Mouse (Mus musculus) olfactory bulb, adult 2 months (tissue): ENCODE data around the gene Olfr926. TPM values are rescaled to one million over a fixed set of nuclear protein-coding genes. Genes with fewer than 3 reads are reported as not detected.
"Not testable (repeated sequence)": the region's sequence is repeated elsewhere in the genome, so short reads cannot be mapped to it uniquely, and the experiment has no call there.

ENCODE experiments used
- H3K27ac ChIP-seq: fragments of 200-500 bp; 2 replicates; pipeline ENCODE4 v1.5.1; 2012; ENCODE audit warnings: low read depth, low read length; ENCODE audit not compliant: insufficient read depth
- H3K4me1 ChIP-seq: fragments of 200-500 bp; 2 replicates; pipeline ENCODE4 v1.6.1; 2012; ENCODE audit warnings: low read length; ENCODE audit not compliant: control insufficient read depth, insufficient read depth
- H3K4me3 ChIP-seq: fragments of 200-500 bp; 2 replicates; pipeline ENCODE4 v1.5.1; 2012; ENCODE audit warnings: mild to moderate bottlenecking, low read depth, low read length, moderate library complexity; ENCODE audit not compliant: insufficient read depth
- CTCF ChIP-seq: fragments of 200-500 bp; IDR thresholded peaks from 2 replicates; pipeline ENCODE4 v1.5.1; 2012; ENCODE audit warnings: low read depth, mild to moderate bottlenecking, low read length, moderate library complexity; ENCODE audit not compliant: insufficient read depth
- POLR2A ChIP-seq: fragments of 200-500 bp; IDR thresholded peaks from 2 replicates; pipeline ENCODE4 v1.6.1; 2012; ENCODE audit warnings: mild to moderate bottlenecking, low read depth, low read length, moderate library complexity; ENCODE audit not compliant: insufficient read depth
- WGBS: fragments of 180-500 bp; shearing (Covaris S2); methylation state at CpG from one replicate; pipeline ENCODE4 v1.1.7; 2018; 5-methylcytosine and 5-hydroxymethylcytosine counted together
- polyA plus RNA-seq: library from polyadenylated mRNA; stranded (reverse); fragments of >200 nt; gene quantifications from 2 replicates; pipeline ENCODE4 v1.2.4, GENCODE M21; 2012; ENCODE audit warnings: low replicate concordance; ENCODE audit not compliant: missing spikeins, insufficient read depth, insufficient read length

Olfr926 gene
- polyA plus RNA-seq = not detected in 2 replicates

DNA sequence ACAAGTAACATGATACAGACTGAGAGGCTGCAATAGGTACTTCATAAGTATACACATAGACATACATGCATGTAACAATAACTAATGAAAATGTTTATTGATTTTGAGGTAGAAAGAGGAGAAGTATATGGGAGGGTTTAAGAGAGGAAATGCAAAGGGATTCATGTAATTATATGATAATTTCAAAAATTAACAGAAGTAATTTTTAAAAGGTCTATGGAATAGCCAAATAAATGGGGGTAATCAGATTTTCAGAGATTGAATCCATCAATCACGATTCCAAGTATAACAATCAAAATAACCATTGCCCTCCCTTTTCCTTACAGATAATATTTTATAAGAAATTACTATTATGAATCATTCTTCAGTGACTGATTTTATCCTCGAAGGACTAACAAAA, at the start of gene Olfr926:
TSS of gene Olfr926 (plus strand) at position 301 of the 400 bp plus-strand sequence.
- WGBS = 82% methylated on average over 2 of the region's 2 CpGs
- H3K27ac ChIP-seq = no peak within 1 kb of the TSS
- H3K4me1 ChIP-seq = no peaks in the 10 kb centered on the region
- TF ChIP-seq POLR2A (no peak), CTCF (no peak)
- H3K4me3 ChIP-seq = no peak within 1 kb of the TSS

DNA sequence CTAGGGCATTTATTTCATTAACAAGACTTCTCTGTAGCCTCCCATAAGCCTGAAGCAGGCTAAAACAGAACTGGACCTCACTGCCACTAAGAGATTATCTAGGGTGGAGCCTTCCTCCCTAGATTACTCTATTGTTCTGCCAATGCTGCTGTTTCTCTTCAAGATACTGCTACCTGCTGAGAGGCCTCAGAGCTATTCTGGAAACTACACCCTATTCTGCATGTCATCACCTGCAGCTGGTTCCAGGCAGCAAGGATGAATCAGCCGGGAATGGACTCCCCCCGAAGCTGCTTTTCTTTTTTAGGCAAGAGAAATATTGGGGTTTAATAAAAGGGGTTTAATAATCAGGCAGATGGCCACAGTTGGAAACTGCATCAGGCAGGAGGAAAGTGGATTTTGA, 43.9 kb upstream of the Olfr926 start:
- no peak overlapping the region for H3K4me3 ChIP-seq
- TF ChIP-seq POLR2A (no peak), CTCF (no peak)
- WGBS = 58% methylated on average over 2 of the region's 2 CpGs
- no peaks in the 10 kb centered on the region for H3K4me1 ChIP-seq
- H3K27ac ChIP-seq = no peak overlapping the region

GRCm38 (mm10) chr9:38844149-38844548, 32.8 kb upstream of the Olfr926 start, which contains the start of gene Olfr924:
Olfr924 (plus strand) TSS chr9:38844449.
- Histone ChIP-seq H3K27ac (no peak within 1 kb of the TSS), H3K4me1 (no peaks in the 10 kb centered on the region), H3K4me3 (no peak within 1 kb of the TSS)
- 81% methylated on average over 1 of the region's 1 CpGs for WGBS
- TF ChIP-seq CTCF (no peak), POLR2A (no peak)

GRCm38 (mm10) chr9:38854760-38855159, 22.2 kb upstream of the Olfr926 start, which contains the start of gene Olfr26:
Olfr26 (plus strand) TSS chr9:38855060.
- Histone ChIP-seq H3K4me3 (no peak within 1 kb of the TSS), H3K4me1 (no peaks in the 10 kb centered on the region), H3K27ac (no peak within 1 kb of the TSS)
- no peak for TF ChIP-seq CTCF
- TF ChIP-seq POLR2A = no peak

DNA sequence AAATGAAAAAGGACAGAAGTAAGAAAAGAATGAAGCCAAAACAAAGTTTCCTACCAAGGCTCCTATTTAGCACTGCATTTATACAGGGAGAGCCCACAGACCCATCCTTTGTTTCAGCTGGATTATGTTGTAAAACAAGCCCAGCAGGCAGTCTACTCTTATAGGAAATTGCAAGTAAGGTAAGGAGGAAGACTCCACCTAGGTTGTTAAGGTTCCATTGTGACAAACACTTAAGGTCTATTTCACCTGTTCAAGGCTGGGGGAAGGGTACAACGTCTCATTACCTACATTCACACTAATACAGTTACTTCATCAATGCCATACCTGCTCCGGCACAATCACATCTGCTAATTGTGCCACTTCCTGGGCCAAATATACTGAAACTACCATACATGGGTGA, 2.0 kb upstream of the Olfr926 start:
- not testable (repeated sequence) for H3K4me1 ChIP-seq, H3K4me3 ChIP-seq, H3K27ac ChIP-seq
- WGBS = 58% methylated on average over 2 of the region's 2 CpGs

Other genes starting within 250 kb of the Olfr926 start
- not detected in 2 replicates for gene Olfr916, start 217.3 kb upstream of the Olfr926 start, polyA plus RNA-seq
- gene Olfr917, start 211.3 kb upstream of the Olfr926 start, polyA plus RNA-seq = not detected in 2 replicates
- not detected in 2 replicates for gene Olfr918, start 202.5 kb upstream of the Olfr926 start, polyA plus RNA-seq
- gene Olfr919, start 173.5 kb upstream of the Olfr926 start, polyA plus RNA-seq = not detected in 2 replicates
- not detected in 2 replicates for gene Vwa5a, start 158.9 kb upstream of the Olfr926 start, polyA plus RNA-seq
- not detected in 2 replicates for gene Olfr920, start 124.8 kb upstream of the Olfr926 start, polyA plus RNA-seq
- gene Olfr921, start 104.1 kb upstream of the Olfr926 start, polyA plus RNA-seq = not detected in 2 replicates
- gene Olfr922, start 62.5 kb upstream of the Olfr926 start, polyA plus RNA-seq = not detected in 2 replicates
- gene Olfr923, start 50.6 kb upstream of the Olfr926 start, polyA plus RNA-seq = not detected in 2 replicates
- gene Olfr924, start 32.7 kb upstream of the Olfr926 start, polyA plus RNA-seq = not detected in 2 replicates
- gene Olfr26, start 22.1 kb upstream of the Olfr926 start, polyA plus RNA-seq = not detected in 2 replicates
- gene Olfr930, start 52.7 kb downstream of the Olfr926 start, polyA plus RNA-seq = not detected in 2 replicates
- not detected in 2 replicates for gene Olfr933, start 95.2 kb downstream of the Olfr926 start, polyA plus RNA-seq
- gene Olfr934, start 111.2 kb downstream of the Olfr926 start, polyA plus RNA-seq = not detected in 2 replicates
- gene Olfr935, start 122.6 kb downstream of the Olfr926 start, polyA plus RNA-seq = not detected in 2 replicates
- gene Olfr146, start 146.3 kb downstream of the Olfr926 start, polyA plus RNA-seq = not detected in 2 replicates
- not detected in 2 replicates for gene Olfr937, start 187.8 kb downstream of the Olfr926 start, polyA plus RNA-seq
- not detected in 2 replicates for gene Olfr938, start 201.8 kb downstream of the Olfr926 start, polyA plus RNA-seq